Mouse (Mus musculus): ENCODE measurements around the gene Alg5.

- TF ChIP-seq POLR2A (IDR thresholded peaks at IDR 0.05; ENCODE audit: insufficient read length, low read depth) (no peak), MYOD1 (IDR thresholded peaks at IDR 0.05; ENCODE audit: control insufficient read depth in 1 of 3, insufficient read length in 2 of 3, low read depth in 2 of 3) (no peak), USF1 (IDR thresholded peaks at IDR 0.05; ENCODE audit: low read depth) (no peak), MAX (IDR thresholded peaks at IDR 0.05; ENCODE audit: low read depth) (no peak), REST (IDR thresholded peaks at IDR 0.05; ENCODE audit: insufficient read depth, insufficient read length) (no peak), E2F4 (IDR thresholded peaks at IDR 0.05; ENCODE audit: insufficient read depth) (no peak), TCF3 (IDR thresholded peaks at IDR 0.05; ENCODE audit: insufficient read length, low read depth) (no peak), POLR2AphosphoS2 (IDR thresholded peaks at IDR 0.05; ENCODE audit: insufficient read length, low read depth) (no peak), MYOG (IDR thresholded peaks at IDR 0.05; ENCODE audit: control insufficient read depth in 1 of 3, insufficient read depth in 1 of 3, insufficient read length in 2 of 3, low read depth in 2 of 3) (no peak), CEBPB (IDR thresholded peaks at IDR 0.05; ENCODE audit: insufficient read depth, poor library complexity, severe bottlenecking) (no peak)
Observed at GRCm38 (mm10) chr3:54732371-54732770, 3.0 kb upstream of the Alg5 start.

Measured in myocyte (in vitro differentiated cells).